Mouse (Mus musculus) CH12.LX (cell line): ENCODE data around the gene Fosb. TPM values are rescaled to one million over a fixed set of nuclear protein-coding genes. Genes with fewer than 3 reads are reported as not detected.

Source experiments
- DNase-seq: peaks from one replicate; pipeline ENCODE4 v3.0.0-alpha.2; 2013; ENCODE audit errors: extremely low read depth
- H3K27ac ChIP-seq: 2 replicates; pipeline ENCODE4 v1.5.1; 2012; ENCODE audit warnings: low read depth, mild to moderate bottlenecking, control low read depth, moderate library complexity; ENCODE audit not compliant: insufficient read depth
- H3K27me3 ChIP-seq: replicated peaks from 2 replicates; pipeline ENCODE3; 2012; ENCODE audit warnings: inconsistent platforms
- H3K36me3 ChIP-seq, 2 experiments: replicated peaks in 1 of 2; 2 replicates each; pipeline versions ENCODE3 to v1.6.1; 2012; ENCODE audit warnings: inconsistent platforms in 1 of 2, low read length in 1 of 2, mild to moderate bottlenecking in 1 of 2, mixed read lengths in 1 of 2, moderate library complexity in 1 of 2; ENCODE audit not compliant: control insufficient read depth in 1 of 2, insufficient read depth in 1 of 2
- H3K4me1 ChIP-seq, 2 experiments: 2 replicates each; pipeline ENCODE4 v1.6.1; 2012; ENCODE audit warnings: inconsistent platforms in 1 of 2, moderate library complexity in 1 of 2; ENCODE audit not compliant: insufficient read depth in 2 of 2, control insufficient read depth in 1 of 2
- H3K4me2 ChIP-seq: 2 replicates; pipeline ENCODE4 v1.6.1; 2012; ENCODE audit warnings: low read depth, mild to moderate bottlenecking, control low read depth; ENCODE audit not compliant: poor library complexity, insufficient read depth, severe bottlenecking
- H3K4me3 ChIP-seq, 3 experiments: fragments of 150-350 bp in 1 of 3; sonication (generic) in 1 of 3; replicated peaks in 1 of 3; 2 replicates each; pipeline versions ENCODE3 to v1.5.1; 2011 to 2012; ENCODE audit warnings: low read depth in 2 of 3, low read length in 2 of 3, mild to moderate bottlenecking in 2 of 3, moderate library complexity in 2 of 3, control low read depth in 1 of 3, improper control_type of control experiment in 1 of 3, inconsistent platforms in 1 of 3, mixed read lengths in 1 of 3; ENCODE audit not compliant: poor library complexity in 1 of 3
- H3K79me2 ChIP-seq: replicated peaks from 2 replicates; pipeline ENCODE4 v1.6.1; 2012; ENCODE audit warnings: mild to moderate bottlenecking, moderate library complexity; ENCODE audit not compliant: control insufficient read depth, poor library complexity, insufficient read depth, severe bottlenecking; ENCODE audit errors: extremely low read depth
- H3K9ac ChIP-seq: 2 replicates; pipeline ENCODE4 v1.6.1; 2012; ENCODE audit warnings: low read depth, mild to moderate bottlenecking, control low read depth, moderate library complexity; ENCODE audit not compliant: insufficient read depth
- H3K9me3 ChIP-seq: replicated peaks from 2 replicates; pipeline ENCODE3; 2012; ENCODE audit warnings: low read length, inconsistent platforms, mixed read lengths
- BHLHE40 ChIP-seq: IDR thresholded peaks from 2 replicates; pipeline ENCODE4 v1.6.1; 2011; ENCODE audit warnings: mild to moderate bottlenecking, low read depth, low read length, improper control_type of control experiment
- CHD1 ChIP-seq: IDR thresholded peaks from 2 replicates; pipeline ENCODE4 v1.6.1; 2012; ENCODE audit warnings: low read depth, low read length, improper control_type of control experiment, inconsistent platforms
- CHD2 ChIP-seq: IDR thresholded peaks from 2 replicates; pipeline ENCODE4 v1.6.1; 2011; ENCODE audit warnings: low read length, improper control_type of control experiment
- CTCF ChIP-seq, 2 experiments: IDR thresholded peaks in 1 of 2; conservative IDR thresholded peaks in 1 of 2; 2 replicates each; pipeline ENCODE4 v1.5.1; 2011 to 2012; ENCODE audit warnings: low read depth in 2 of 2, low read length in 2 of 2, improper control_type of control experiment in 1 of 2, inconsistent platforms in 1 of 2, mild to moderate bottlenecking in 1 of 2, moderate library complexity in 1 of 2
- E2F4 ChIP-seq: IDR thresholded peaks from 2 replicates; pipeline ENCODE4 v1.6.1; 2011; ENCODE audit warnings: low read depth, low read length, improper control_type of control experiment; ENCODE audit not compliant: insufficient replicate concordance
- ELF1 ChIP-seq: IDR thresholded peaks from 2 replicates; pipeline ENCODE4 v1.6.1; 2014; ENCODE audit warnings: low read depth, mild to moderate bottlenecking, inconsistent platforms, low read length, improper control_type of control experiment
- EP300 ChIP-seq: IDR thresholded peaks from 2 replicates; pipeline ENCODE4 v1.6.1; 2011; ENCODE audit warnings: low read length, improper control_type of control experiment
- ETS1 ChIP-seq: conservative IDR thresholded peaks from 2 replicates; pipeline ENCODE4 v1.6.1; 2012; ENCODE audit warnings: low read depth, mild to moderate bottlenecking, inconsistent platforms, low read length, improper control_type of control experiment, moderate library complexity
- GABPA ChIP-seq: IDR thresholded peaks from 2 replicates; pipeline ENCODE4 v1.6.1; 2012; ENCODE audit warnings: low read depth, low read length, improper control_type of control experiment, inconsistent platforms; ENCODE audit not compliant: insufficient replicate concordance
- HCFC1 ChIP-seq: IDR thresholded peaks from 2 replicates; pipeline ENCODE4 v1.6.1; 2012; ENCODE audit warnings: low read depth, mild to moderate bottlenecking, inconsistent platforms, low read length, improper control_type of control experiment
- IRF4 ChIP-seq: IDR thresholded peaks from 2 replicates; pipeline ENCODE4 v1.6.1; 2014; ENCODE audit warnings: low read depth, mild to moderate bottlenecking, inconsistent platforms, low read length, improper control_type of control experiment
- JUN ChIP-seq: IDR thresholded peaks from 2 replicates; pipeline ENCODE4 v1.6.1; 2011; ENCODE audit warnings: low read depth, mild to moderate bottlenecking, low read length, improper control_type of control experiment, moderate library complexity; ENCODE audit not compliant: insufficient read depth
- JUND ChIP-seq: conservative IDR thresholded peaks from 2 replicates; pipeline ENCODE4 v1.6.1; 2011; ENCODE audit warnings: low read depth, low read length, improper control_type of control experiment
- MAFK ChIP-seq: IDR thresholded peaks from 2 replicates; pipeline ENCODE4 v1.6.1; 2011; ENCODE audit warnings: low read length, improper control_type of control experiment; ENCODE audit not compliant: insufficient replicate concordance
- MAX ChIP-seq: IDR thresholded peaks from 2 replicates; pipeline ENCODE4 v1.6.1; 2011; ENCODE audit warnings: low read length, improper control_type of control experiment
- MAZ ChIP-seq: IDR thresholded peaks from 2 replicates; pipeline ENCODE4 v1.6.1; 2012; ENCODE audit warnings: low read depth, mild to moderate bottlenecking, inconsistent platforms, low read length, improper control_type of control experiment, moderate library complexity
- MEF2A ChIP-seq: IDR thresholded peaks from 2 replicates; pipeline ENCODE4 v1.6.1; 2014; ENCODE audit warnings: low read depth, mild to moderate bottlenecking, inconsistent platforms, low read length, improper control_type of control experiment, borderline replicate concordance
- MXI1 ChIP-seq: IDR thresholded peaks from 2 replicates; pipeline ENCODE4 v1.6.1; 2011; ENCODE audit warnings: mild to moderate bottlenecking, low read depth, low read length, improper control_type of control experiment
- MYC ChIP-seq: IDR thresholded peaks from 2 replicates; pipeline ENCODE4 v1.6.1; 2011; ENCODE audit warnings: low read depth, mild to moderate bottlenecking, improper control_type of control experiment, low read length
- NRF1 ChIP-seq: IDR thresholded peaks from 2 replicates; pipeline ENCODE4 v1.6.1; 2014; ENCODE audit warnings: low read depth, mild to moderate bottlenecking, inconsistent platforms, low read length, improper control_type of control experiment, moderate library complexity
- PAX5 ChIP-seq: IDR thresholded peaks from 2 replicates; pipeline ENCODE4 v1.6.1; 2012; ENCODE audit warnings: low read length, inconsistent platforms, mixed read lengths
- POLR2A ChIP-seq: IDR thresholded peaks from 2 replicates; pipeline ENCODE4 v1.6.1; 2011; ENCODE audit warnings: low read depth, mild to moderate bottlenecking, improper control_type of control experiment, low read length
- RAD21 ChIP-seq: IDR thresholded peaks from 2 replicates; pipeline ENCODE4 v1.6.1; 2011; ENCODE audit warnings: low read depth, mild to moderate bottlenecking, low read length, improper control_type of control experiment, moderate library complexity
- RCOR1 ChIP-seq: conservative IDR thresholded peaks from 2 replicates; pipeline ENCODE4 v1.6.1; 2012; ENCODE audit warnings: low read depth, mild to moderate bottlenecking, inconsistent platforms, low read length, improper control_type of control experiment
- SIN3A ChIP-seq: IDR thresholded peaks from 2 replicates; pipeline ENCODE4 v1.6.1; 2012; ENCODE audit warnings: low read length, improper control_type of control experiment, inconsistent platforms
- SMC3 ChIP-seq: IDR thresholded peaks from 2 replicates; pipeline ENCODE4 v1.6.1; 2011; ENCODE audit warnings: low read depth, low read length, improper control_type of control experiment
- USF1 ChIP-seq: IDR thresholded peaks from 2 replicates; pipeline ENCODE4 v1.6.1; 2014; ENCODE audit warnings: low read depth, mild to moderate bottlenecking, inconsistent platforms, low read length, improper control_type of control experiment
- USF2 ChIP-seq: conservative IDR thresholded peaks from 2 replicates; pipeline ENCODE4 v1.6.1; 2011; ENCODE audit warnings: low read depth, low read length, improper control_type of control experiment
- ZC3H11A ChIP-seq: IDR thresholded peaks from 2 replicates; pipeline ENCODE4 v1.6.1; 2012; ENCODE audit warnings: low read depth, mild to moderate bottlenecking, inconsistent platforms, low read length, improper control_type of control experiment
- ZKSCAN1 ChIP-seq: IDR thresholded peaks from 2 replicates; pipeline ENCODE4 v1.6.1; 2012; ENCODE audit warnings: low read depth, inconsistent platforms, low read length, improper control_type of control experiment, borderline replicate concordance
- ZMIZ1 ChIP-seq: IDR thresholded peaks from 2 replicates; pipeline ENCODE4 v1.6.1; 2012; ENCODE audit warnings: low read depth, mild to moderate bottlenecking, inconsistent platforms, low read length, improper control_type of control experiment
- ZNF384 ChIP-seq: IDR thresholded peaks from 2 replicates; pipeline ENCODE4 v1.6.1; 2012; ENCODE audit warnings: low read depth, low read length, improper control_type of control experiment, inconsistent platforms
- dilution Hi-C: fragments of 300-500 bp; cut with MboI; formaldehyde crosslinking; loops from 2 replicates; pipeline ENCODE4 v1.14.3; 2020; ENCODE audit warnings: low sequenced_read_pairs; ENCODE audit not compliant: extremely low pct_unique_long_range_greater_than_20kb, extremely low pct_ligation_motif_present
- in situ Hi-C: fragments of 300-500 bp; cut with MboI; formaldehyde crosslinking; loops from 3 replicates; pipeline ENCODE4 v1.14.3; 2019; ENCODE audit warnings: low sequenced_read_pairs, low pct_ligation_motif_present, low pct_unique_long_range_greater_than_20kb, mixed read lengths
- polyA plus RNA-seq: library from polyadenylated mRNA; unstranded; fragments of >175 nt; gene quantifications from 2 replicates; pipeline ENCODE4 v1.2.1, GENCODE M21; 2012; ENCODE audit warnings: low read depth; ENCODE audit not compliant: insufficient read length
- total RNA-seq, 2 experiments: library from RNA; depleted of rRNA; stranded (reverse); fragments of 300-350 nt in 1 of 2; fragments of >200 nt in 1 of 2; gene quantifications; 2 replicates each; pipeline ENCODE4 v1.2.3; 2012 to 2014

Gene Fosb
- total and polyA plus RNA-seq, 3 experiments = 0.08 to 0.56 TPM; not detected in 1

- dilution Hi-C loops = no loop called here
- DNase-seq = peak; percentile 55
- Histone ChIP-seq H3K36me3 (peaks cover 8 to 12% of the 10 kb centered on the region in 2 experiments), H3K27ac (peak overlapping the region; percentile 75; the same call in 1 of the 2 replicates), H3K4me3 (peak overlapping the region; percentile 75 to 95 (median 94)), H3K4me1 (peaks cover 18 to 45% of the 10 kb centered on the region in 2 experiments)
- TF ChIP-seq MAZ (0 out of 2 replicates have a peak, but pooled peaks have one; percentile 6), MXI1 (no peak), ELF1 (no peak), JUN (no peak), CHD1 (no peak), EP300 (no peak), RCOR1 (no peak), CHD2 (no peak), BHLHE40 (no peak), IRF4 (no peak), ZNF384 (no peak), SMC3 (no peak), GABPA (no peak), ZC3H11A (no peak), NRF1 (no peak), ZMIZ1 (no peak), MAFK (no peak), HCFC1 (0 out of 2 replicates have a peak, but pooled peaks have one; percentile 2), SIN3A (no peak; the same call in 1 of the 2 replicates), POLR2A (no peak), E2F4 (no peak), CTCF (conservative IDR thresholded peaks at IDR 0.05 in 1 of 2, IDR thresholded peaks at IDR 0.05 in 1 of 2; ENCODE audit: low read depth in 2 of 2, low read length in 2 of 2) (no peak), MAX (peak; percentile 7; the same call in 1 of the 2 replicates), ETS1 (peak; percentile 9; the same call in 1 of the 2 replicates), PAX5 (no peak), JUND (no peak), MEF2A (no peak), ZKSCAN1 (no peak), MYC (no peak), RAD21 (no peak), USF1 (no peak), USF2 (no peak)
- TF ChIP-seq, all 38 proteins: peak for 4
- Histone ChIP-seq H3K27me3 (no peaks in the 10 kb centered on the region), H3K4me2 (peak overlapping the region; percentile 59), H3K9ac (peak overlapping the region; percentile 91), H3K79me2 (peaks cover 48% of the 10 kb centered on the region), H3K9me3 (peaks cover under 1% of the 10 kb centered on the region)
- in situ Hi-C loops = loop anchor here (5.0 kb wide), 1 partner anchor 38 kb away; no protein-coding TSS in a partner anchor
Observed at GRCm38 (mm10) chr7:19270509-19271237, 39.2 kb downstream of the Fosb start.
